Mouse (Mus musculus) spleen, postnatal 4 days (tissue): ENCODE data around the gene Armc9.
A peak's percentile ranks its signal among the peaks of the same experiment; 100 is the strongest.

Source experiments
- DNase-seq, 2 experiments: peaks; one replicate each; pipeline ENCODE4 v3.0.0; 2022; ENCODE audit warnings: low spot score in 2 of 2

Armc9 gene

GRCm38 (mm10) chr1:86281781-86282536 is 127.4 kb downstream of the Armc9 start:
- DNase-seq: no peak

DNA sequence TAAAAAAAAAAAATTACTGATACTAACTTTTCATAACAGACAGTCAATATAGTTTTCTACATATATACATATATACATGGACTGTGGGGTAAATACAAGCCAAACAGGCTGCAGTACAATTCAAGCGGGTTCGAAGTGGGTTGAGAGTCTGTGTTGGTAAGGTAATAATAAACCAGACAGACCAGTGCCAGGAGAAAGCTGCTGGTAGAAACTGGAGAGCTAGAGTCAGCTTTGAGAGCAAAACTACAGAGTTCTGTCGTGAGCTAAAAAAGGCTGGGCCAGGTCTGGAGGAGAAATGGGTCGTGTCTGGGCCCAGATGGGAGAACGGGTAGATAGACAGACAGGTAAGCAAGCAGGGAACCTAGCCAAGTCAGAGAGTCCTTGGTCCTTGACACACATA is 129.5 kb downstream of the Armc9 start:
- no peak for DNase-seq

DNA sequence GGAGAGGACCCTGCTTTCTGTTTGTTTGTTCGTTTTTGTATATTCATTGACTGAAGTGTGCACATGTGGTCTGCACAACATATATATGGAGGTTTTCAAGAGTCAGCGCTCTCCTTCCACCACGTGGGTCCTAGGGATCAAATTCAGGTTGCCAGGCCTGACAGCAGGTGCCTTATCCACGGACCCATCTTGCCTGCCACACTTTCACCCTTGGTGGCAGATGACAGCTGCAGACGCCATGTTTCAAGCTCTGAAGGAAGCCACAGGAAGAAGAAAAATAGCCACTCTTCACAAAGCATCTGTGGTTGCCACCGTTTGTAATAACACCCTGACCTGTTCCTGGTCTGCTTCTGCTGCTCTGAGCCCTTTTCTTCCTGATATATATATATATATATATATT is 130.7 kb downstream of the Armc9 start:
- DNase-seq: no peak

GRCm38 (mm10) chr1:86287473-86287872 is 132.9 kb downstream of the Armc9 start:
- no peak for DNase-seq

DNA sequence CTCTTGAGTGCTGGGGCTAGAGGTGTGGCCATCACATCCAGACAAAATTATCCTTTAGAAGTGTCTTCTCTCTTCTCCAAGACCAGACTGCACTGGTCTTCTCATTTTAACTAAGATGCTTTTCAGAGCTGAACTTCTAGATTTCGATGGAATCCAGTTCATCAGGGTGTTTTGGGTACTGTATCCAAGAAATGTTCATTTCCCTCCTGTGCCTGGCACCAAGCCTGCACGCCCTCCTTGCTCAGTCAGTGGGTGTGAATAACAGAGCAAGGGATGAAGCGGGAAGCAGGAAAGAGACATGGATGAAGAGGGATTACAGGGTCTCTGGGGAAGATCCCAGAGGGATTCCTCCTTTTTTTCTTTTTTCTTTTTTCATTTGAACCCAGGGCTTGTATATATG is 135.9 kb downstream of the Armc9 start:
- no peak for DNase-seq

DNA sequence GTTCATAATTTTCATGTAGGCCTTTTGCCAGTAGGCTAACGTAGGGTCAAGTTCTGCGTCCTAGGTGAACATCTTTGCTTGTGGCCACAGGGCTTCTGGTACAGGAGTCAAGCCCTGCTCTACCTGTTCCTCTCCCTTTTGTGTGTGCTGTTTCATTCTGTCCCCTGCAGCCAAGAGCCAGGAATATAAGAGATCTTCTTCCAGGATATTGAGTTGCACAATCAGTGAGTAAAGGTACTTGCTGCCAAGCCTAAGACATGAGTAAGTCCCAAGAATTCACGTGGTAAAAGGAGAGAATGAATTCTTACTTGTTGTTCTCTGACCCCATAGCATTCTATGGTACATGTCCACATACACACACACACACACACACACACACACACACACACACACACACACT is 138.5 kb downstream of the Armc9 start:
- DNase-seq: no peak

- no peak for DNase-seq
Observed at GRCm38 (mm10) chr1:86293868-86294267, 139.3 kb downstream of the Armc9 start.

DNA sequence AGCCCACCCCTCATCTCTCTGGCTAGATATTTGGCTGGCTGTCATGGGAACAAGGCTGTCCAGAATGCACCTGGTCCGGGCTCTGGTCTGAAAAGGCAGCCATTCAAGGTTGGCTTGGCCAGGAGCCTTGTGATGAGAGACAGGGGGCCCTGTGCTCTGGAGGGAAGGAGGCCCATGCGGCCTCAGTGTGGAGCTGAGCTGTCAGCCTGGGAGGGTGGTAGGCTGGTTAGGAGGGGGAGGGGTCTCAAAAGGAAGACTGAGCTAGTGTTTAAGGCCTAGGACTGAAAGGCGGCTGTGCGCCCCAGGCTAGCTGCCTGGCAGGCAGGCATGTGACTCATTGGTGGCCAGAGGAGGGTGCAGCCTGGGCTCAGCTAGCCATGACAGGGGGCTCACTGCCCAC is 139.9 kb downstream of the Armc9 start:
- no peak for DNase-seq

DNA sequence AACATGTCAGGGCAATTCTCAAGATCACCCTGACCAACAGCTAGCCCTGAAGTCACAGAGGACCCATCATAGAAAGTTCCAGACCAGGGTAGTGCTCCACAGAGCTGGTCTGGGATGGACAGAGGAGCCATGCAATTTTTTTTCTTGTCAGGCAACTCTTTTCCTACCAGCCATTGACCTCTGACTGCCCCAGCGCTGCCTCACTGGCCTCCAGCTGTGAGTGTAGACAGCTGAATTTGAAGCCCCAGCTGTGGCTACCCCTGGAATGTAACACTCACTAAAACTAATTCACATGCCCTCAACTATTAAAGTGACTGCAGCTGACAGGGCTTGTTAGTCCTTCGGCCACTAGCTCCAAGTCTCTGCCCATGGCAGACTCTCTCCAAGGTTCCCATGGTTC is 145.5 kb downstream of the Armc9 start:
- DNase-seq: no peak

- no peak for DNase-seq
Observed at GRCm38 (mm10) chr1:86300731-86301130, 146.2 kb downstream of the Armc9 start.

DNA sequence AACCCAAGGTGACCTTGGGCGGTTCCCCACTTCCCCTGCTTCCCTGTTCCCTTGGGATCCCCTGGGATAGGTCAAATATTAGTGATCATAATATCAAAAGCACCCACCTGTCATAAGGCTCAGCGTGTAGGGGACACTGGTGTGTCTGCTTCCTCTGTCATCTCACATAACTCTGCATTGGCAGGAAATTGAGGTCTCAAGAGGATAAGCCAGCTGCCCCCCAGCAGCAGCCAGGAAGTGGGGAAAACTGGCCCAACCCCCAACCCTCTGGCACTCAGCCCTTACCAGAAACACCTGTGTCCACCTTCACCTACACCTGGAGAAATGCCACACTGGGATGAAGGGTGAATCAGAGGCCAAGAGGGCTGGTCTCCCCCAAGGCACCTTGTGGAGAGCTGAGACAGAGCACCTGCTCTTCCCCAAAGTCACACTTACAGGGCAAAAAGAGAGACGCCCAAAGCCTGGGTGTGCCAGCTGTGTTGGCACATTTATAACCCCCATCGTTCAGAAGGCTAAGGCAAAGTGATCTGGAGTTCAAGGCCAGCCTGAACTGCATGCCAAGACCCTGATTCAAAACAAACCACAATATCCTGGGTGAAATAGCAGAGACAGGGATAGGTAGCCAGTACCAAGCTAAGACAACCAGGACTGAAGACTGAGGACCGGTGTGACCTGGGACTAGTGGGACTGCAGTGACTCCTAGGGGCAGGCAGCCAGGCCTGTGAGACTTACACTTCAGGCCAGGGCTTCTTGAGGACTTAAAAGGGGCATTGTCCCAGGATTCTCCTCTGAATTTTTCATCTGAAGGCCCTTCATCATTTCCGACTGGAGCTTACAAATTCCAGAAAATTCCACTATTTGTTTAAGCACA is 146.9 kb downstream of the Armc9 start:
- DNase-seq: peak in 1 of 2 experiments; percentile 36

- no peak for DNase-seq
Observed at GRCm38 (mm10) chr1:86302532-86302931, 148.0 kb downstream of the Armc9 start, which contains the start of gene B3gnt7. Gene B3gnt7, plus strand, starts transcription at chr1:86302832.

DNA sequence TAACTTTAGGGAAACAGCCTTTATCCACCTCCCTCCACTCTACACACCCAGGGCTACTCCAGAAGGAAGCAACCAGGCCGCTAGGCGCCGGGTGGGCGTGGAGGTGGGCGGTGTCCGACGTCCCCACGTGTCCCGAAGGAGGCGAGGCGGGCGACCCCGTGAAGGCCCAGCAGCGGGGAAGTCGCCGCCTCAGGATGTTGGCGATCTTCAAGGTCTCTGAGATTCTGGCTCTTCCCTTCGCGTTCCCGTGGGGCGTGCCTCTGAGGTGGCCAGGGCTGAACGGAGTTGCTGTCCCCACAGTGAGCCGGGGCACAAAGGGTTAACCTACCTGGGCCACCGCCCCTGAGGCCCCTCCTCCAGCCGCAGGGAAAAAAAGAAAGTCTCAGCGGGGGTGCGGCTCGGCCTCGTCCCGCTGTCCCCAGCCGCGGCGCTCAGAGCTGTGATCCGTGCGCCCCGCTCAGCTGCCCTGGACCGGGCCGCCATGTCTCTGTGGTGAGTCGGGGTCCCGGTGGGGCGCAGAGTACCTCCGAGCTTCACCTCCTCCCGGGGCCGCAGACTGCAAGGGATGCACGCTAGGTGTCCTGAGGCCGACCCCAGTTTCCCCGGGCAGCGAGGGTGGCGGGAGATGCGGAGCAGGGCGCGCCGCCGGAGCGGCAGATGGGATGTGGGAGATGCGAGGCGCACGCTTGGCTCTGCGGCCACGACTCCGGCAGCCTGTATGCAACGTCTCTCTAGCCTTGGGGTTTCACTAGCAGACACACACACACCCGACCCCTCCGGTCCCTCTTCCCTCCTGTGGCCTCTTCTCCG is 148.7 kb downstream of the Armc9 start:
- DNase-seq: peak; percentile 47 to 75

- no peak for DNase-seq
Observed at GRCm38 (mm10) chr1:86303873-86304250, 149.3 kb downstream of the Armc9 start.

- DNase-seq: no peak
Observed at GRCm38 (mm10) chr1:86306686-86307085, 152.1 kb downstream of the Armc9 start.

DNA sequence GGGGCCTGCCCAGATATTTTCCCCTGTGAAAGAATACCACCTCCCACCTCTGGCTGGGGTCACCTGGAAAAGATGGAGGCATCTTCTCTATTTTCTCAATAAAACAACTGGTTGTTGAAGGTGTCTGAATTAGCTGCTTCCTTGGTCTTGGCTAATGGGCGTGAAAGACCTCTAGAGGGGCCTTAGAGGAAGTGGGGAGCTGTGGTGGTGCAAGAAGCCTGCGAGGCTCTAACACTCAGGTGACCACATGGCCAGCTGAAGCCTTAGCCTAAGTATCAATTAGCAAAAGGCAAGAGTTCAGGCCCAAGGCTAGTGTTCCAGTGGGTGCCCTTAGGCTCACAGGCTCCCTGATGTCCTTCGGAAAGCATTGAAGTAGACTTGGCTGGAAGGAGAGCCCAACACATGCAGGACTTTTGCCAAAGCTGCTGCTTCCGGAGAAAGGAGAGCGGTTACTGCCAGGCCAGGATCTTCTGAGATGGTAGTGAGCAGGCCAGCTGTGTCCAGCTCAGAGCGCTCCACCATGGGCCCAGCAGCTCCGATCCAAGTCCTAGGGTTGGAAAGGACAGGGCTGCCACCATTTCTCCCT is 152.7 kb downstream of the Armc9 start:
- DNase-seq: no peak

- no peak for DNase-seq
Observed at GRCm38 (mm10) chr1:86307871-86308641, 153.5 kb downstream of the Armc9 start.

DNA sequence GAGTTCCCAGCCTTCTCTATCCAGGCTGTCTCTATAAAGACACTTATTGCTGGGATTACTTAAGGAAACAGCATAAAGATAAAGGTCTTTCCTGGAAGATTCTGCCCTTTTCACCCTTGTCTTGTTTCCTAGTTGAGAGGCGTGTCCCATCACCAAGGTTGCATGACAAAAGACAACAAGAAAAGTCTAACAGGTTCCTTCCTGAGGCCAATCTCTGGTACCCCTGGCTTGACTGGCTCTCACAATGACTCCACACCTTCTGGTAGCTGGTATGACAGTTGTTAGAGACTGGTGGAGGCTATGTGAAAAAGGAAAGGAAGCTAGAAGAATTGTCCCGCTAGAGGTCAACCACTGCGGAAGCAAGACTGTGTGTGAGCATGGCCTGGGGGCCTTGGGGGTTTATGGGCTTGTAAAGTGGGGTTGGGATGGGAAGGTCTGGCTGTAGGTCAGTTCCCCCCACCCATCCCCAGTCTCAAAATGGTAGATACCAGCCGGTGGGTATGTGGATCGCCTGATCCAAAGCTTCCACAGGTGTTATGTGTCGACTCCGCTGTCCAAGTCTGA is 154.8 kb downstream of the Armc9 start:
- no peak for DNase-seq

DNA sequence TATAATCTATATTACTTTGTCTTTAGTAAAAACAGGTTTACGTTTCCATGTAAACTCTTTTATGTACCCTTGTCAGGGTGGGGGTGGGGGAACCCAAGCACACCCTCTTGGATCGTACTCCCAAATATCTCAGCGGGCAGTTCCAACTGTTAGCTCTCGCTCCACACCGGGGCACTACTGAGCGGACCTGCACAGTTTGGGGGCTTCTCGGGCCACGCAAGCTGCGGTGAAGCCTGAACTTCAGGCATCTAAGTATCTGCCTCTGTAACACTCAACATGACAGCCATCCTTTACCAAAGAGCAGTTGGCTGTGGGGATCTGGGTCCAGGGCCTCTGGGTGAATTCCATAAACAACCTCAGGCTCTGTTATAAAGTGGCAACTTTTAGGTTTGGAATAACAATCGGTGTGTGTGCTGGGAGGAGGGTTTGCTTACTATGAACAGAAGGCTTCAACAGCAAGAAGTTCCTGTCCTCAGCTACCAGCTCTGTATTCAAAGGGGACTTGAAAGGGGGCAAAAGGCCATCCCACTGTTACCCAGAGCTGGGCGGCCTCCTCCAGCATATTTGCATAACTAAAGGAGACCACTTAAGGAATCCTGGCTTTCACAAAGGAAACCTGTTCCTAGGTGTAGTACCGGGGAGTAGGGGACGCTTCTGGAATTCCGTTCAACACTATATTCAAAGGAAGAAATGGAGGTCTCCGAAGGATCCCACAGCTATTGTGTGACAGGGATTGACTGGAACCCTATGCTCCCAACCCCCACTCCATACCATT is 156.1 kb downstream of the Armc9 start:
- DNase-seq: no peak

DNA sequence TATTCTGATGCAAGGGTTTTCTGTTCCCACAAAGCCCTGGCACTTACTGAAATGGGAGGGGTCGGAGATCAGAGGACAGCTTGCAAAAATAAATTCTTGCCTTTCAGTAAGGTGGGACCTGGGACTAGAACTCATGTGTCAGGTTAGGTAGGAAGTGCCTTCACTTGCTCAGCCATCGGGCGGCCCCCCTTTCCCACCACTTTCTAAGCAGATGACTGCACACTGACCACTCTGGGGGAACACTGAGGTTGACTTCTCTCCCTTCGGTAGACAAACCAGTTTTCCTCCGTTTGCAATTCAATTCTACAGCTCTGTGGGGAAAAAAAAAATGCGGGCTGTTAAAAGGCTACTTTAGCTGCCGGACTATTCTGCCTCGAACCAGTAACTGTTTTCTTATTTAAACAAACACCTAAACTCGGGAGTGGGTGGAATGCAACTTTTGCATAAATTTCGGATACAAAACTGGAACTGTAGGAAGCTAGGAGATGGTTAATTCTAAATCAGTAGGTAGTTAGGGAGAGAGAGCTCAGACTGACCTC is 157.0 kb downstream of the Armc9 start:
- no peak for DNase-seq
